Mouse (Mus musculus) forebrain, embryonic 16.5 days (tissue): Measurements from ENCODE around the gene Sgms1. TPM values are rescaled to one million over a fixed set of nuclear protein-coding genes. Genes with fewer than 3 reads are reported as not detected.

ENCODE experiments used
- ATAC-seq: fragments of 200-750 bp; cut with Nextera tagmentation; 2 replicates; pipeline ENCODE4 v1.8.0; 2017; ENCODE audit warnings: mild to moderate bottlenecking, moderate library complexity
- H3K27ac ChIP-seq: fragments of 300-500 bp; sonication (generic); 2 replicates; pipeline ENCODE4 v1.5.1; 2014; ENCODE audit warnings: low read length, control low read depth
- H3K27me3 ChIP-seq: fragments of 300-500 bp; sonication (generic); replicated peaks from 2 replicates; pipeline ENCODE4 v1.6.1; 2014; ENCODE audit warnings: low read length; ENCODE audit not compliant: control insufficient read depth, insufficient read depth
- H3K36me3 ChIP-seq: fragments of 300-500 bp; sonication (generic); 2 replicates; pipeline ENCODE4 v1.6.1; 2014; ENCODE audit not compliant: control insufficient read depth, insufficient read depth
- H3K4me1 ChIP-seq: fragments of 300-500 bp; sonication (generic); replicated peaks from 2 replicates; pipeline ENCODE4 v1.6.1; 2014; ENCODE audit warnings: low read length; ENCODE audit not compliant: control insufficient read depth, insufficient read depth
- H3K4me2 ChIP-seq: fragments of 300-500 bp; sonication (generic); 2 replicates; pipeline ENCODE4 v1.6.1; 2014; ENCODE audit warnings: mild to moderate bottlenecking, low read length, control low read depth
- H3K4me3 ChIP-seq: fragments of 300-500 bp; sonication (generic); replicated peaks from 2 replicates; pipeline ENCODE4 v1.5.1; 2014; ENCODE audit warnings: mild to moderate bottlenecking, low read length, control low read depth
- H3K9ac ChIP-seq: fragments of 300-500 bp; sonication (generic); replicated peaks from 2 replicates; pipeline ENCODE4 v1.6.1; 2014; ENCODE audit warnings: low read depth, low read length, control low read depth
- H3K9me3 ChIP-seq: fragments of 300-500 bp; sonication (generic); 2 replicates; pipeline ENCODE4 v1.6.1; 2016; ENCODE audit warnings: low read length; ENCODE audit not compliant: control insufficient read depth
- WGBS: fragments of 180-500 bp; shearing (Covaris S2); extraction: QIAGEN DNeasy Blood & Tissue Kit; methylation state at CpG from one replicate; pipeline ENCODE4 v1.1.7; 2014; 5-methylcytosine and 5-hydroxymethylcytosine counted together
- polyA plus RNA-seq: library from polyadenylated mRNA; unstranded; fragments of >200 nt; fragmentation: Nextera tagmentation; extraction: Ambion mirVana; gene quantifications from 2 replicates; pipeline ENCODE4 v1.2.1, GENCODE M21; 2015

Sgms1 gene
- polyA plus RNA-seq, 1 experiment from 2014 or later, result 16.3 TPM

GRCm38 (mm10) chr19:32183005-32183404, 206.5 kb downstream of the Sgms1 start:
- no peak overlapping the region for H3K9ac ChIP-seq
- WGBS, result 96% methylated on average over 4 of the region's 4 CpGs
- no peak overlapping the region for H3K4me3 ChIP-seq
- no peaks in the 10 kb centered on the region for H3K36me3 ChIP-seq
- H3K27ac ChIP-seq, result no peak overlapping the region
- no peaks in the 10 kb centered on the region for H3K9me3 ChIP-seq
- ATAC-seq, result no peak
- H3K27me3 ChIP-seq, result no peaks in the 10 kb centered on the region
- no peaks in the 10 kb centered on the region for H3K4me1 ChIP-seq
- H3K4me2 ChIP-seq, result no peak overlapping the region

GRCm38 (mm10) chr19:32182471-32182870, 207.0 kb downstream of the Sgms1 start:
- H3K4me2 ChIP-seq, result no peak overlapping the region
- no peaks in the 10 kb centered on the region for H3K4me1 ChIP-seq
- H3K4me3 ChIP-seq, result no peak overlapping the region
- no peak overlapping the region for H3K9ac ChIP-seq
- no peak for ATAC-seq
- no peak overlapping the region for H3K27ac ChIP-seq
- WGBS, result 94% methylated on average over 5 of the region's 5 CpGs
- H3K9me3 ChIP-seq, result no peaks in the 10 kb centered on the region
- H3K36me3 ChIP-seq, result no peaks in the 10 kb centered on the region
- no peaks in the 10 kb centered on the region for H3K27me3 ChIP-seq

- no peak overlapping the region for H3K9ac ChIP-seq
- 92% methylated on average over 12 of the region's 12 CpGs for WGBS
- no peaks in the 10 kb centered on the region for H3K9me3 ChIP-seq
- H3K4me2 ChIP-seq, result no peak overlapping the region
- H3K27me3 ChIP-seq, result no peaks in the 10 kb centered on the region
- ATAC-seq, result no peak
- H3K4me3 ChIP-seq, result no peak overlapping the region
- H3K27ac ChIP-seq, result no peak overlapping the region
- no peaks in the 10 kb centered on the region for H3K4me1 ChIP-seq
- no peaks in the 10 kb centered on the region for H3K36me3 ChIP-seq
These were observed 207.7 kb downstream of the Sgms1 start for GRCm38 (mm10) chr19:32181721-32182394.

- H3K9ac ChIP-seq, result no peak overlapping the region
- no peaks in the 10 kb centered on the region for H3K9me3 ChIP-seq
- no peak overlapping the region for H3K4me2 ChIP-seq
- 79% methylated on average over 14 of the region's 14 CpGs for WGBS
- no peaks in the 10 kb centered on the region for H3K36me3 ChIP-seq
- no peak overlapping the region for H3K27ac ChIP-seq
- ATAC-seq, result no peak
- H3K27me3 ChIP-seq, result no peaks in the 10 kb centered on the region
- H3K4me1 ChIP-seq, result no peaks in the 10 kb centered on the region
- H3K4me3 ChIP-seq, result no peak overlapping the region
These were observed 208.5 kb downstream of the Sgms1 start for GRCm38 (mm10) chr19:32180756-32181674.

- Histone ChIP-seq H3K4me1 (no peaks in the 10 kb centered on the region), H3K9ac (no peak overlapping the region), H3K36me3 (no peaks in the 10 kb centered on the region), H3K27ac (no peak overlapping the region), H3K27me3 (no peaks in the 10 kb centered on the region), H3K4me3 (no peak overlapping the region), H3K4me2 (no peak overlapping the region), H3K9me3 (no peaks in the 10 kb centered on the region)
- 79% methylated on average over 5 of the region's 5 CpGs for WGBS
- no peak for ATAC-seq
These were observed 209.5 kb downstream of the Sgms1 start for GRCm38 (mm10) chr19:32179978-32180413.

- Histone ChIP-seq H3K36me3 (no peaks in the 10 kb centered on the region), H3K27ac (no peak overlapping the region), H3K27me3 (no peaks in the 10 kb centered on the region), H3K4me3 (no peak overlapping the region), H3K4me2 (no peak overlapping the region), H3K9ac (no peak overlapping the region), H3K9me3 (no peaks in the 10 kb centered on the region), H3K4me1 (no peaks in the 10 kb centered on the region)
- 73% methylated on average over 4 of the region's 4 CpGs for WGBS
- ATAC-seq, result no peak
These were observed 210.0 kb downstream of the Sgms1 start for GRCm38 (mm10) chr19:32179514-32179913.

- WGBS, result 84% methylated on average over 2 of the region's 2 CpGs
- no peak overlapping the region for H3K9ac ChIP-seq
- no peaks in the 10 kb centered on the region for H3K27me3 ChIP-seq
- H3K27ac ChIP-seq, result no peak overlapping the region
- H3K4me2 ChIP-seq, result no peak overlapping the region
- ATAC-seq, result no peak
- no peaks in the 10 kb centered on the region for H3K4me1 ChIP-seq
- no peaks in the 10 kb centered on the region for H3K36me3 ChIP-seq
- no peak overlapping the region for H3K4me3 ChIP-seq
- no peaks in the 10 kb centered on the region for H3K9me3 ChIP-seq
These were observed 211.4 kb downstream of the Sgms1 start for GRCm38 (mm10) chr19:32178161-32178560.

- Histone ChIP-seq H3K4me1 (no peaks in the 10 kb centered on the region), H3K9ac (no peak overlapping the region), H3K4me2 (no peak overlapping the region), H3K4me3 (no peak overlapping the region), H3K27ac (no peak overlapping the region), H3K36me3 (no peaks in the 10 kb centered on the region), H3K9me3 (no peaks in the 10 kb centered on the region), H3K27me3 (no peaks in the 10 kb centered on the region)
- 79% methylated on average over 9 of the region's 9 CpGs for WGBS
- no peak for ATAC-seq
These were observed 213.1 kb downstream of the Sgms1 start for GRCm38 (mm10) chr19:32176458-32176857.

- no peak overlapping the region for H3K4me2 ChIP-seq
- 94% methylated on average over 4 of the region's 4 CpGs for WGBS
- H3K36me3 ChIP-seq, result no peaks in the 10 kb centered on the region
- H3K27ac ChIP-seq, result no peak overlapping the region
- H3K9me3 ChIP-seq, result no peaks in the 10 kb centered on the region
- H3K4me3 ChIP-seq, result no peak overlapping the region
- no peaks in the 10 kb centered on the region for H3K4me1 ChIP-seq
- H3K27me3 ChIP-seq, result no peaks in the 10 kb centered on the region
- no peak overlapping the region for H3K9ac ChIP-seq
- ATAC-seq, result no peak
These were observed 213.5 kb downstream of the Sgms1 start for GRCm38 (mm10) chr19:32175991-32176390.
